Mouse (Mus musculus) megakaryocyte, embryonic 14.5 days (primary cell): ENCODE measurements around the gene Fermt2.

ENCODE experiments used
- FLI1 ChIP-seq: IDR thresholded peaks from 2 replicates; pipeline ENCODE4 v1.6.1; 2012; ENCODE audit warnings: low read length, inconsistent platforms, mixed read lengths
- GATA1 ChIP-seq: IDR thresholded peaks from 3 replicates; pipeline ENCODE4 v1.6.1; 2012; ENCODE audit warnings: mixed read lengths, low read length, inconsistent platforms, borderline replicate concordance

DNA sequence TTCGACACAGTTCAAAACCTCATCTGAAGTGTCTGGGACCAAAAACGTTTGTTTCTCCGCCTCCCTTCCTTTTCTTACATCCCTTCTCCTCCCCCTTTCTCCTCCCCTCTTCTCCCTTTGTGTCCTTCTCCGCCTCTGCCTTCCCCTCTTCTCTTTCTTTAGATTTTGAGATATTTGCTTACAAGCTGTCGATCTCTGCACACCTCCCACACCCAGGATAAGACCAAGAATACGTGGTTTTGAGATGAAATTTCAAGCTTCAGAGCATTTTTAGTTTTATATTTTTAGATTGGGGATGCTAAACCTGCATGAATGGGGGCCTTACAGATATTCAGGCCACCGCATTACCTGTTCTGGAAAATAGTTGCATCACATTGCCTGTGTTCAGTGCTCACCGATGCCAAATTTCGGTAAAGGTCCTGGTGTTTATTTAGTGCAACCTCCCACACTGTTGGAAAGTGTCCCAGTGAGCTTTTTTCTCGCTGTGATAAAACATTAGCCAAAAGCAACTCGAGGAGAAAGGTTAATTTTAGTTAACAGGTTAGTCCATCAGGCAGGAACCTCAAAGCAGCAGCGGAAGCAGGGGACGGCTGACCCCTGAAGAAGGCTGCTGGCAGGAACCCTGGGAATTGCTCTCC lies 20.2 kb upstream of the Fermt2 start:
- TF ChIP-seq GATA1 (no peak), FLI1 (no peak)
